Mouse (Mus musculus) heart, embryonic 13.5 days (tissue): ENCODE measurements around the gene Reln. TPM values are rescaled to one million over a fixed set of nuclear protein-coding genes. Genes with fewer than 3 reads are reported as not detected.
A peak's percentile ranks its signal among the peaks of the same experiment; 100 is the strongest.

Experiments used
- ATAC-seq: fragments of 200-750 bp; cut with Nextera tagmentation; 2 replicates; pipeline ENCODE4 v1.8.0; 2017; ENCODE audit warnings: moderate TSS enrichment; ENCODE audit not compliant: insufficient number of reproducible peaks, low FRiP score, low TSS enrichment; ENCODE audit errors: extremely low read depth
- H3K27ac ChIP-seq: fragments of 300-500 bp; sonication (generic); replicated peaks from 2 replicates; pipeline ENCODE4 v1.5.1; 2015; ENCODE audit warnings: moderate library complexity, mild to moderate bottlenecking, inconsistent platforms
- H3K27me3 ChIP-seq: fragments of 300-500 bp; sonication (generic); replicated peaks from 2 replicates; pipeline ENCODE4 v1.6.1; 2015; ENCODE audit warnings: mild to moderate bottlenecking, inconsistent platforms
- H3K36me3 ChIP-seq: fragments of 300-500 bp; sonication (generic); 2 replicates; pipeline ENCODE4 v1.6.1; 2015; ENCODE audit warnings: mild to moderate bottlenecking, inconsistent platforms
- H3K4me1 ChIP-seq: fragments of 300-500 bp; sonication (generic); 2 replicates; pipeline ENCODE4 v1.6.1; 2015; ENCODE audit warnings: inconsistent platforms
- H3K4me2 ChIP-seq: fragments of 300-500 bp; sonication (generic); 2 replicates; pipeline ENCODE4 v1.6.1; 2015; ENCODE audit warnings: inconsistent platforms, mild to moderate bottlenecking, moderate library complexity
- H3K4me3 ChIP-seq: fragments of 300-500 bp; sonication (generic); 2 replicates; pipeline ENCODE4 v1.5.1; 2015; ENCODE audit warnings: moderate library complexity, mild to moderate bottlenecking, inconsistent platforms
- H3K9ac ChIP-seq: fragments of 300-500 bp; sonication (generic); 2 replicates; pipeline ENCODE4 v1.6.1; 2015; ENCODE audit warnings: inconsistent platforms, mild to moderate bottlenecking, moderate library complexity
- H3K9me3 ChIP-seq: fragments of 300-500 bp; sonication (generic); 2 replicates; pipeline ENCODE4 v1.6.1; 2016; ENCODE audit warnings: inconsistent platforms
- WGBS: fragments of 180-500 bp; shearing (Covaris S2); methylation state at CpG from one replicate; pipeline ENCODE4 v1.1.7; 2015; ENCODE audit warnings: mixed read lengths; 5-methylcytosine and 5-hydroxymethylcytosine counted together
- polyA plus RNA-seq: library from polyadenylated mRNA; unstranded; fragments of >200 nt; fragmentation: Nextera tagmentation; extraction: Ambion mirVana; gene quantifications from 2 replicates; pipeline ENCODE4 v1.2.1, GENCODE M21; 2015

The Reln gene
- polyA plus RNA-seq, 1 experiment from 2014 or later: 2.5 TPM

- Histone ChIP-seq H3K27ac (no peak overlapping the region), H3K27me3 (peaks cover 30% of the 10 kb centered on the region), H3K4me3 (no peak overlapping the region), H3K36me3 (no peaks in the 10 kb centered on the region), H3K4me1 (peaks cover 4% of the 10 kb centered on the region; the same call in 1 of the 2 replicates), H3K9me3 (no peaks in the 10 kb centered on the region), H3K4me2 (no peak overlapping the region), H3K9ac (no peak overlapping the region)
- no peak for ATAC-seq
- WGBS: 52% methylated on average over 8 of the region's 8 CpGs
Observed at GRCm38 (mm10) chr5:21866750-21867149, 477.8 kb downstream of the Reln start.

- H3K27me3 ChIP-seq: peaks cover 30% of the 10 kb centered on the region
- H3K4me2 ChIP-seq: peak overlapping the region; percentile 65
- no peak overlapping the region for H3K9ac ChIP-seq
- peaks cover 4% of the 10 kb centered on the region; the same call in 1 of the 2 replicates for H3K4me1 ChIP-seq
- H3K27ac ChIP-seq: no peak overlapping the region
- no peaks in the 10 kb centered on the region for H3K36me3 ChIP-seq
- no peak for ATAC-seq
- H3K9me3 ChIP-seq: no peaks in the 10 kb centered on the region
- H3K4me3 ChIP-seq: peak overlapping the region; percentile 30
- WGBS: 22% methylated on average over 6 of the region's 6 CpGs
Observed at GRCm38 (mm10) chr5:21866311-21866712, 478.2 kb downstream of the Reln start.

- Histone ChIP-seq H3K4me2 (peak within 1 kb of the TSS; percentile 65), H3K27me3 (peaks cover 30% of the 10 kb centered on the region), H3K9me3 (no peaks in the 10 kb centered on the region), H3K27ac (no peak within 1 kb of the TSS), H3K36me3 (no peaks in the 10 kb centered on the region), H3K4me1 (peaks cover 4% of the 10 kb centered on the region; the same call in 1 of the 2 replicates), H3K4me3 (peak within 1 kb of the TSS; percentile 41), H3K9ac (peak within 1 kb of the TSS; percentile 1; the same call in 1 of the 2 replicates)
- WGBS: 3% methylated on average over 25 of the region's 29 CpGs
- no peak for ATAC-seq
Observed at GRCm38 (mm10) chr5:21865346-21866107, 479.0 kb downstream of the Reln start, which contains the start of gene Slc26a5. Gene Slc26a5, minus strand, starts transcription at chr5:21865604.

- Histone ChIP-seq H3K27me3 (peaks cover under 1% of the 10 kb centered on the region; the same call in 1 of the 2 replicates), H3K4me3 (no peak overlapping the region), H3K9me3 (no peaks in the 10 kb centered on the region), H3K27ac (no peak overlapping the region), H3K36me3 (no peaks in the 10 kb centered on the region), H3K9ac (no peak overlapping the region), H3K4me2 (no peak overlapping the region), H3K4me1 (no peaks in the 10 kb centered on the region)
- ATAC-seq: no peak
- 79% methylated on average over 7 of the region's 7 CpGs for WGBS
Observed at GRCm38 (mm10) chr5:21858653-21859052, 485.8 kb downstream of the Reln start.

GRCm38 (mm10) chr5:21851679-21852340, 492.7 kb downstream of the Reln start:
- no peaks in the 10 kb centered on the region for H3K4me1 ChIP-seq
- H3K4me2 ChIP-seq: no peak overlapping the region
- 33% methylated on average over 10 of the region's 10 CpGs for WGBS
- H3K4me3 ChIP-seq: no peak overlapping the region
- no peak overlapping the region for H3K27ac ChIP-seq
- H3K9me3 ChIP-seq: no peaks in the 10 kb centered on the region
- no peaks in the 10 kb centered on the region for H3K27me3 ChIP-seq
- H3K9ac ChIP-seq: no peak overlapping the region
- H3K36me3 ChIP-seq: no peaks in the 10 kb centered on the region
- ATAC-seq: no peak

- WGBS: 75% methylated on average over 6 of the region's 6 CpGs
- H3K4me2 ChIP-seq: no peak overlapping the region
- H3K4me3 ChIP-seq: no peak overlapping the region
- H3K36me3 ChIP-seq: no peaks in the 10 kb centered on the region
- ATAC-seq: no peak
- no peaks in the 10 kb centered on the region for H3K4me1 ChIP-seq
- H3K9ac ChIP-seq: no peak overlapping the region
- H3K27ac ChIP-seq: no peak overlapping the region
- no peaks in the 10 kb centered on the region for H3K9me3 ChIP-seq
- no peaks in the 10 kb centered on the region for H3K27me3 ChIP-seq
Observed at GRCm38 (mm10) chr5:21847438-21847837, 497.1 kb downstream of the Reln start.

GRCm38 (mm10) chr5:21846616-21847290, 497.7 kb downstream of the Reln start:
- 67% methylated on average over 20 of the region's 20 CpGs for WGBS

GRCm38 (mm10) chr5:21844676-21845075, 499.8 kb downstream of the Reln start:
- Histone ChIP-seq H3K9ac (no peak overlapping the region), H3K36me3 (no peaks in the 10 kb centered on the region), H3K27ac (no peak overlapping the region), H3K4me1 (no peaks in the 10 kb centered on the region), H3K4me2 (no peak overlapping the region), H3K9me3 (no peaks in the 10 kb centered on the region), H3K27me3 (no peaks in the 10 kb centered on the region), H3K4me3 (no peak overlapping the region)
- WGBS: 65% methylated on average over 4 of the region's 4 CpGs
- no peak for ATAC-seq

More at GRCm38 (mm10) chr5:21846616-21847290, 497.7 kb downstream of the Reln start:
- H3K27me3 ChIP-seq: no peaks in the 10 kb centered on the region
- H3K4me2 ChIP-seq: no peak overlapping the region
- H3K9ac ChIP-seq: no peak overlapping the region
- H3K36me3 ChIP-seq: no peaks in the 10 kb centered on the region
- no peaks in the 10 kb centered on the region for H3K4me1 ChIP-seq
- no peak for ATAC-seq
- no peak overlapping the region for H3K4me3 ChIP-seq
- H3K27ac ChIP-seq: no peak overlapping the region
- no peaks in the 10 kb centered on the region for H3K9me3 ChIP-seq

Other genes with a start within 250 kb of the Reln start
- 28.0 and 33.8 TPM in 2 replicates for gene Orc5, start 205.7 kb upstream of the Reln start, polyA plus RNA-seq